Mouse (Mus musculus) testis, adult 2 months (tissue): ENCODE data around the gene Casq2.

ENCODE experiments used
- CTCF ChIP-seq: fragments of 200-500 bp; IDR thresholded peaks from 2 replicates; pipeline ENCODE4 v1.5.1; 2012; ENCODE audit warnings: low read depth, mild to moderate bottlenecking, inconsistent platforms, low read length, moderate library complexity; ENCODE audit not compliant: control insufficient read depth, insufficient read depth, insufficient replicate concordance
- POLR2A ChIP-seq: fragments of 200-500 bp; IDR thresholded peaks from 2 replicates; pipeline ENCODE4 v1.6.1; 2012; ENCODE audit warnings: low read depth, mild to moderate bottlenecking, inconsistent platforms, low read length, moderate library complexity; ENCODE audit not compliant: control insufficient read depth

- no peak for TF ChIP-seq POLR2A
- no peak for TF ChIP-seq CTCF
These were observed 98.5 kb downstream of the Casq2 start for GRCm38 (mm10) chr3:102184721-102185120.
